Mouse (Mus musculus): ENCODE data around the gene Magi1. TPM values are rescaled to one million over a fixed set of nuclear protein-coding genes. Genes with fewer than 3 reads are reported as not detected.

Gene Magi1
- polyA plus RNA-seq, 1 experiment, result 2.3 TPM

DNA sequence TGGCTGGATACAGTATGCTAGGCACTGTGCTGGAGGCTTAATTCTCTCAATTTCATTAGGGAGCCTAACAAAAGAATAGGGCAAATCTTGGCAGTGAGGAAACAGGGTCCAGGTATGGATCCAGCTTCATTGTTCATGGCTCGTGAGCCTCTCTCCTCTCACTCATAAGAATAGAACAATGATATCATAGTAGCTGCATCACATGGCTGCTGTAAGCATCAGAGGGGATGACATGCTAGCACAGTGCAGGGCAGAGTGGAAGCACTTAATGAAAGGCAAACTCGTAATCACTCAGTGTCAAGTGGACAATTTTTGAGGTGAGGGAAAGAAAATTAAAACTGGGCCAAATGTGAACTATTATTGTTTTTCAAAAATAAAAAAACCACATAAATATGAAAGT, 337.1 kb downstream of the Magi1 start:
- Histone ChIP-seq H3K27me3 (replicated peaks) (no peaks in the 10 kb centered on the region), H3K36me3 (replicated peaks; ENCODE audit: low read length) (no peaks in the 10 kb centered on the region), H3K4me1 (no peaks in the 10 kb centered on the region), H3K9me3 (peaks cover 4% of the 10 kb centered on the region; the same call in 1 of the 2 replicates), H3K4me3 (replicated peaks) (no peak overlapping the region)
- TF ChIP-seq FLI1 (IDR thresholded peaks at IDR 0.05; ENCODE audit: low read length) (no peak), GATA1 (IDR thresholded peaks at IDR 0.05; ENCODE audit: borderline replicate concordance, low read length) (no peak)

DNA sequence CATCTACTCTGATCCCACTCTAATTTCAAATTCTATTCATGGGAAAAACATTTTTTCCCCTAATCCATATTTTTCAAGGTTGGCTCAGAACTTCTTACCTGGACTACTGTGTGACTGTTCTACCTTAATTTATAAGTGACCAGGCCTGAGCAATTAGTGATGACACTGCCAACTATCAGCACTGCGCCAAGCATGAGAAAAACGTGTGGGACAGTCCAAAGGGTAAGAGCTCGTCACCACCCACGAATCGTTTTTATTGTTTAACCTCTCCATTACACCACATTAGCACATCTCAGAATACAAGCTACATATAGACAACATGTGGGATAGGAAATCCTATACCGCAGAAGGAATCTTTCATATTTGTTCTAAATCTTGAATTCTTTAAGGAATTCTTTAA, 347.4 kb downstream of the Magi1 start:
- no peaks in the 10 kb centered on the region for H3K36me3 ChIP-seq (replicated peaks; ENCODE audit: low read length)
- H3K9me3 ChIP-seq, result peaks cover 15% of the 10 kb centered on the region; the same call in 1 of the 2 replicates

DNA sequence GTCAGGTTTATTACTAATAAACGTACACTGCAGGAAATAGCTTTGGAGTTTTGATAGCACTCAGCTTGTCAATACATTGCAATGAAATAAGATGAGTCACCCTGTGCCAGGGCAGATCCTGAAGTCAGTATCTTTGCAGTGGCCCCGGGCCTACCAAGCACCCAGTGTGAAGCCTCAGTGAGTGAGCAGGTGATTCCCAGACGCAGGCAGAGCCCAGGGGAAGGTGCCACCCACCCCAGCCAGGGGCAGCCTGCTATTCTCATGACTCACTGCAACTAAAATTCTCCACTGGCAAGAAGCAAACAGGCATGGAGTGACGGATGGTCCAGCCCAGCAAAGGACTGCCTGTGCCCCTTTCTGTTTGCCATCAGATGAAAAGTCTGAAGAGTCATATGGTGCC, 347.9 kb downstream of the Magi1 start:
- Histone ChIP-seq H3K4me3 (replicated peaks) (no peak overlapping the region), H3K9me3 (peaks cover 15% of the 10 kb centered on the region; the same call in 1 of the 2 replicates), H3K4me1 (no peaks in the 10 kb centered on the region), H3K27me3 (replicated peaks) (no peaks in the 10 kb centered on the region), H3K36me3 (replicated peaks; ENCODE audit: low read length) (no peaks in the 10 kb centered on the region)
- TF ChIP-seq FLI1 (IDR thresholded peaks at IDR 0.05; ENCODE audit: low read length) (no peak), GATA1 (IDR thresholded peaks at IDR 0.05; ENCODE audit: borderline replicate concordance, low read length) (no peak)

More for the DNA sequence above, 347.4 kb downstream of the Magi1 start:
- no peak for TF ChIP-seq GATA1 (IDR thresholded peaks at IDR 0.05; ENCODE audit: borderline replicate concordance, low read length)
- no peak for TF ChIP-seq FLI1 (IDR thresholded peaks at IDR 0.05; ENCODE audit: low read length)
- Histone ChIP-seq H3K4me3 (replicated peaks) (no peak overlapping the region), H3K4me1 (no peaks in the 10 kb centered on the region), H3K27me3 (replicated peaks) (no peaks in the 10 kb centered on the region)

DNA sequence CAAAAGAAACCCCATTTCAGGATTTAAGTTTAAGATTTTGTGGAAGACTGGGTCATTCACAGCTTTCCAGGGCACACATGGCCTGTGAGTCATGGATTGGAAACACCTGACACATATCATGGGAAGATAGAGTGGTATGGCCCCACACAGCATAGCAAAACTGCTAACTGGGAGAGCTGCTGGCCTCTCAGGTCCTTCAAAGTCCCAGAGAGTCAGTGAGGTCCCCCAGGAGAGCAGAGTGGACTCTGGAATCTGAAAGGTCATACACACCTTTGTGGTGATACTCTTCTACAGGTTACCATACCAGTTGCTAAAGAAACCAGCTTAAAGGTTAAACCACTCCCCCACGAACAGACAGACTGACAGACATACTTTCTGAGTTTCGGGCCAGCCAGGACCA, 349.0 kb downstream of the Magi1 start:
- H3K9me3 ChIP-seq, result peaks cover 12% of the 10 kb centered on the region; the same call in 1 of the 2 replicates
- no peaks in the 10 kb centered on the region for H3K4me1 ChIP-seq
- H3K27me3 ChIP-seq (replicated peaks), result no peaks in the 10 kb centered on the region
- H3K36me3 ChIP-seq (replicated peaks; ENCODE audit: low read length), result no peaks in the 10 kb centered on the region
- no peak overlapping the region for H3K4me3 ChIP-seq (replicated peaks)
- no peak for TF ChIP-seq FLI1 (IDR thresholded peaks at IDR 0.05; ENCODE audit: low read length)
- TF ChIP-seq GATA1 (IDR thresholded peaks at IDR 0.05; ENCODE audit: borderline replicate concordance, low read length), result no peak

DNA sequence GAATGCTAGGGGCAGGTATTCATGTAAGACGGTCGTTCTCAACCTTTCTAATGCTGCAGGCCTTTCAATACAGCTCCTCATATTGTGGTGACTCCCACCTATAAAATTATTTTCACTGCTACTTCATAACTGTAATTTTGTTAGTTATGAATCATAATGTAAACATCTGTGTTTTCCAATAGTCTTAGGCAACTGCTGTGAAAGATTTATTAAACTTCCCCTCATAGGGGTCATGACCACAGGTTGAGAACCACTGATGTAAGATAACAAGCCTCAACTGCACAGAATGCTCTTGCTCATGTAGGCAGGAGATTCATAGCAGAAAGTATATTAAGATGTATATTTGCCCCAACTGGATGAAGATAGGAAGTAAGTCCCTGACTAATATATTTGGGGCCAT, 359.1 kb downstream of the Magi1 start:
- Histone ChIP-seq H3K4me1 (no peaks in the 10 kb centered on the region), H3K27me3 (replicated peaks) (no peaks in the 10 kb centered on the region), H3K4me3 (replicated peaks) (no peak overlapping the region), H3K9me3 (0 out of 2 replicates have a peak, but pooled peaks cover 12% of the 10 kb centered on the region), H3K36me3 (replicated peaks; ENCODE audit: low read length) (no peaks in the 10 kb centered on the region)
- TF ChIP-seq FLI1 (IDR thresholded peaks at IDR 0.05; ENCODE audit: low read length) (no peak), GATA1 (IDR thresholded peaks at IDR 0.05; ENCODE audit: borderline replicate concordance, low read length) (no peak)

DNA sequence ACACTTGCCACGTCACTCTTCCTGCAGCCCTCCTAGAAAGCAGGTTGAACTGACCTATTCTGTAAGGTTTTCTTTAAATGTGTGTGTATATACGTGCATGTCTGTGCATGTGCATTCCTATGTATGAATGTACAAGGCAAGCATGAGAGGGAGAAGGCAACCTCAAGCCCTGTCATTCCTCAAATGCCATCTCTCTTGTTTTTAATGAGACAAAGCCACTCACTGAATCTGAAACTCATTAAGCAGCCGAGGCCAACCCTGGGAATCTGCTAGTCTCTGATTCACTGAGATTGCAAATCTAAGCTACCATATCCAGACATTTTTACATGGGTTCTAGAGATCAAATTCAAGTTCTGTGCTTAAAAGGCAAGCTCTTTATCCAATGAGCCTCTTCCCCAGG, 359.7 kb downstream of the Magi1 start:
- no peak overlapping the region for H3K4me3 ChIP-seq (replicated peaks)
- 0 out of 2 replicates have a peak, but pooled peaks cover 9% of the 10 kb centered on the region for H3K9me3 ChIP-seq
- TF ChIP-seq GATA1 (IDR thresholded peaks at IDR 0.05; ENCODE audit: borderline replicate concordance, low read length), result no peak
- no peak for TF ChIP-seq FLI1 (IDR thresholded peaks at IDR 0.05; ENCODE audit: low read length)

DNA sequence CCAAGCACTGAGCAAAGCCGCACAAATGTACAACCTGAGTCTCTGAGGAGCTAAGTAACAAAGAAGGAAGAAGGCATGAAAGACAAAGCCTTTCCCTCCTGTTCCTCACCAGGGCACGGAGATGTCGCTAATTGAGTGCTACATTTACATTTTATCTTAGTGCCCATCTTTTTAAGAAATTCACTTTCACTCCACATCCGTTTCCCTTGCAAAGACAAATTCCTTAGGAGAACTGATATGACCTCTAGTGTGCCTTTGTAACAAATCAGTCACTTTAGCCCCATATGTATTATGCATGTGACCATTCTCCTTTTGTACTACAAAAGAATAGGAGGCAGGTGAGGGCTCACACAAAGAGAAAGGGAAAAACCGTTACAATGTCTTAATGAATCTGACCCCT, 360.4 kb downstream of the Magi1 start:
- H3K9me3 ChIP-seq, result 0 out of 2 replicates have a peak, but pooled peaks cover 7% of the 10 kb centered on the region

More for the DNA sequence above, 359.7 kb downstream of the Magi1 start:
- Histone ChIP-seq H3K4me1 (no peaks in the 10 kb centered on the region), H3K27me3 (replicated peaks) (no peaks in the 10 kb centered on the region), H3K36me3 (replicated peaks; ENCODE audit: low read length) (no peaks in the 10 kb centered on the region)

DNA sequence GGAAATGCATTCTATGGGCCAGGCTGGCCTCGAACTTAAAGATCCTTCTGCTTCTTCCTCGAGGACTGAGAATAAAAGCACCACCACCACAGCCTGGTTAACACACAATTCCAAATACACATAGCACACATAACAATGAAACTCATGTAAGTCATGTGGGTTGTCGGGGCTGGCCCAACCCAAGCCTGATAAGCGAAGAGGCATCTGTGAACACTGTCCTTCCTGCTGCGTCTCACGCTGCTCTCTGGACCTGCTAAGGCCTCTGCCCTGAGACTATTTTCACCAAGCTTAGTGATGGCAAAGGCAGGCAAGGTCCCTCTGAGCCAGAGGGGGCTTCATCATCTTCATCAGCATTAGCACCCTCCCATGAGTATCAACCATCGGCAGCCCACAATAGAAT, 360.8 kb downstream of the Magi1 start:
- H3K36me3 ChIP-seq (replicated peaks; ENCODE audit: low read length), result no peaks in the 10 kb centered on the region
- H3K9me3 ChIP-seq, result 0 out of 2 replicates have a peak, but pooled peaks cover 7% of the 10 kb centered on the region
- no peak for TF ChIP-seq GATA1 (IDR thresholded peaks at IDR 0.05; ENCODE audit: borderline replicate concordance, low read length)
- no peak for TF ChIP-seq FLI1 (IDR thresholded peaks at IDR 0.05; ENCODE audit: low read length)
- H3K4me1 ChIP-seq, result no peaks in the 10 kb centered on the region
- H3K4me3 ChIP-seq (replicated peaks), result no peak overlapping the region
- H3K27me3 ChIP-seq (replicated peaks), result no peaks in the 10 kb centered on the region

More for the DNA sequence above, 360.4 kb downstream of the Magi1 start:
- no peak overlapping the region for H3K4me3 ChIP-seq (replicated peaks)
- no peaks in the 10 kb centered on the region for H3K36me3 ChIP-seq (replicated peaks; ENCODE audit: low read length)
- no peaks in the 10 kb centered on the region for H3K4me1 ChIP-seq
- no peak for TF ChIP-seq FLI1 (IDR thresholded peaks at IDR 0.05; ENCODE audit: low read length)
- no peak for TF ChIP-seq GATA1 (IDR thresholded peaks at IDR 0.05; ENCODE audit: borderline replicate concordance, low read length)
- no peaks in the 10 kb centered on the region for H3K27me3 ChIP-seq (replicated peaks)

DNA sequence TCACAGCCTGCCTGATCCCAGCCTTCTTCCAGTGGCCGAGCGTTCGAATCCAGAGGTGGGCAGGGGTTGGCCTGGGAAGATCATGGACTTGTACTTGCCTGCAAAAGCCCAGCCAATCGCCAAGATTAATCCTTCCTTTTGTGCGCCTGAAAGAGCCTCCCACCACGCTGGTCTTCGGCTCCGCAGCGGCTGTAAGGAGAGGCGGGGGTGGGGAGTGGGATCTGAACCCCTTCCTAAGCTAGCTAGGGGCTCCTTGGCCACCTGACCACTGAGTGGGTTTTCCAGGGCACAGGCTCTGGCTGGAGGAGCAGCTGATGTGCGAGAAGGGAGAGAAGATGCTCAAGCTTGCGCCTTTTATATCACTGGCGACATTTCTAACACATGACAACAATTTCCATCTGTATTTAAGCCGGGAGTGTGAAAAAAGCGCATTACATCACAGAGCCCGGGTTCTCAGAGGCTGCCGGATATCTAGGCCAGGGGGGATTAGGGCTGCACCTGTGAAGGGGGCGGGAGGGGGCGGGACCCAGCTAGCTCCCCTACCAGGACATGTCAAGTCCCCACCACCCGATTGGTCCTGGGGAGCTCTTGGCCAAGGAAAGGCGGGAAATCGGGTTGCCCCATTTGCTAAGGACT, 370.4 kb downstream of the Magi1 start:
- TF ChIP-seq GATA1 (IDR thresholded peaks at IDR 0.05; ENCODE audit: borderline replicate concordance, low read length), result no peak
- no peak for TF ChIP-seq FLI1 (IDR thresholded peaks at IDR 0.05; ENCODE audit: low read length)
- Histone ChIP-seq H3K9me3 (peaks cover 8% of the 10 kb centered on the region; the same call in 1 of the 2 replicates), H3K4me3 (replicated peaks) (no peak overlapping the region), H3K4me1 (no peaks in the 10 kb centered on the region), H3K27me3 (replicated peaks) (peaks cover 5% of the 10 kb centered on the region), H3K36me3 (replicated peaks; ENCODE audit: low read length) (no peaks in the 10 kb centered on the region)

DNA sequence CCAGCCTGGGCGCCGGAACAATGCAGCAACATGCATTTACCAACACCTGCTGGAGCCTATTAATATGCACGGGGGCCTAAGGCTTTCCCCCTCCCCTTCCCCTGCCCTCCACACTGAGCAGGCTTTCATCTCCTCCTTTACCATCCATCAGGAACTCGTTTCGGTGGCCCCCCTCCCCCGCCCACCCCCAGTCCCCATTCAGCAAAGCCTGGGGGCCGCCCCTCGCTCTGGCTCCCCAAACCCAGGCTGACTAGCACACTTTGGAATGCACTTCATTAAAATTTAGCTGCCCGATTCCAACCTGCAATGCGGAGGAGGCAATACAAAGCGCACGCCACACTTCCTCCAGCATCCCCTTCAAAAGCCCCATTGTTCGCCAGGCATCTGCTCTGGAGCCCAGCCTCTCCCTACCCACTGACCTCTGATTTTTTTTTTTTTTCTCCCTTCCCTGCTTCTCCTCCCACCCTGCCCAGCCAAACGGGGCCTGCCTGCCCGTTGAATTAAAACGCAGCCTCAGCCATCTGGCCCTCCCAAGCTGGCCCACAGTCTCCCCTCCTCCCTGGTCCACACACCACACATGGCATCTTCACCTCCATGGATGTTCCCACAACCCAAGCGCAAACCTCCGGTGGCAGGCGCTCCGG, 371.0 kb downstream of the Magi1 start:
- no peak overlapping the region for H3K4me3 ChIP-seq (replicated peaks)
- H3K36me3 ChIP-seq (replicated peaks; ENCODE audit: low read length), result no peaks in the 10 kb centered on the region
- no peak for TF ChIP-seq GATA1 (IDR thresholded peaks at IDR 0.05; ENCODE audit: borderline replicate concordance, low read length)
- no peak for TF ChIP-seq FLI1 (IDR thresholded peaks at IDR 0.05; ENCODE audit: low read length)
- no peaks in the 10 kb centered on the region for H3K4me1 ChIP-seq
- peaks cover 8% of the 10 kb centered on the region; the same call in 1 of the 2 replicates for H3K9me3 ChIP-seq
- peaks cover 5% of the 10 kb centered on the region for H3K27me3 ChIP-seq (replicated peaks)

Measured in megakaryocyte, embryonic 14.5 days (primary cell).